Mouse (Mus musculus): ENCODE measurements around the gene Dixdc1. TPM values are rescaled to one million over a fixed set of nuclear protein-coding genes. Genes with fewer than 3 reads are reported as not detected.

The Dixdc1 gene
- total RNA-seq (2023) = under 1 TPM in 1 of 2 experiments, not detected in 1; 0.11 TPM

GRCm38 (mm10) chr9:50738914-50739870, at the start of gene Dixdc1:
TSS of gene Dixdc1 (minus strand) at chr9:50739517.

GRCm38 (mm10) chr9:50774991-50775612, 35.8 kb upstream of the Dixdc1 start, which contains the start of the genes Alg9 and 1110032A03Rik:
TSS of gene Alg9 (plus strand) at chr9:50775019.
TSS of gene 1110032A03Rik (minus strand) at chr9:50775520.

DNA sequence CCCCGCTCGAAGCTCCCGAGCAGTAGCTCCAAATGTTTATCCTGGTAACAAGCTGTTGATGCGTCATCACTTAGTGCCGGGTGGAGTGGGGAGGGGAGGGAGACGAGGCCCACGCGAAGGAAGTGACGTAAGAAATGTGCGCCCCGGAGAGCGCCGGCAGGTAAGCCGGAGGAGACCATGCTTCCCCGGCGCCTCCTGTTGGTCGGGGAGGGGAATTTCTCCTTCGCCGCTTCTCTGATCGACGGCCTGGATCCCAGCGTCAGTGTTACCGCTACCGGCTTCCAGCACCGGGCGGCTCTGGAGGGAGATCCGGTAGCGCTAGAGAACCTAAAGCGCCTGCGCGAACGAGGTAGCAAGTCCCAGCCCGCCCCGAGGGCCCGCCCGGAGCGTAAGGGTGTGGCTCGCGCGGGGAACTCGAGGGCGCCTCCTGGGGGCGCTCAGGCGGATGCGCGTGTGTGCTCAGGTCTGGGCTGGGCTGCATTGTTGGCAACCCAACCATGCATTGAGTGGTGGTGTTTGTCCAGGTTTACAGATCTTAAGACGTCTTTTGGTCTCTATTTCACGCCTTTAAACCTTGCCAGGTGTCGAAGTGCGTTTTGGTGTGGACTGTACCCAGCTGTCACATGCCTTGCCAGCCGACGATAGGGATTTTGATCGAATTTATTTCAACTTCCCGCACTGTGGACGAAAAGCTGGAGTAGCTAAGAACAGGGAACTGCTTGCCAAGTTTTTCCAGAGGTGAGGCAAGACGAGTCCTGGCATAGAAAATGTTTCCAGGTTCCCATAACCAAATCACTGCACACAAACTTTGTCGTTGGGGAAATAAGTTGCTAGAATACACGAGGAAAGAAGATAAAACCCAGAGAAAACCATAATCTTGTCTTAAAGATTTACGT, 29.0 kb upstream of the Dixdc1 start, which contains the start of gene Fdxacb1:
Gene Fdxacb1, plus strand, starts transcription at position 130 of the 896 bp plus-strand sequence.

DNA sequence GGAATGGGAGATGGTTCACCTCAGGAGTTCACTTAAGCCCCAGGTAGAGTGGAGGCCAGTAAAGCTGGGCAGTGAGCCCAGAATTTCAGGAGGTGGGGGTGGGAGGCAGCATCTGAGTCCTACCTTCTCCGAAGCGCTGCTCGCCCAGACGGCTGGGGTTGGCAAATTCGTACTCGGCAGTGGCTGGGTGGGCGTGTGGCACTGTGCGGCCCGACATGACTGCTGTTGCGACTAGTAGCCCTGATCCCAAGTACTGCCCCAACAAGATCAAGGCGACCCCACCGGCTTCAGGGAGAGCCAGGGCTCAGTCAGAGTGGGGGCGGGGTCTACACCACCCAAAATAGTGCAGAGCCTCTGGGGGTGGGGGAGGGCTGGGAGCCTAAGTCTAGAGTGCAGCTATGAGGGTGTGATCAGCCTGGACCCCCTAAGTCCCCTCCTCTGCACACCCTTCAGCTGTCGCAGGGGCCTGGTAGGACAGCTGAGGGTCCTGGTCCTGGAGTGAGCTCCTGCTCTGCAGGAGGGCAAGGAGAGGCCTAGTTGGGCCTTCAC, 12.8 kb upstream of the Dixdc1 start, which contains the start of gene Hspb2:
Gene Hspb2, minus strand, starts transcription at position 301 of the 549 bp plus-strand sequence.

DNA sequence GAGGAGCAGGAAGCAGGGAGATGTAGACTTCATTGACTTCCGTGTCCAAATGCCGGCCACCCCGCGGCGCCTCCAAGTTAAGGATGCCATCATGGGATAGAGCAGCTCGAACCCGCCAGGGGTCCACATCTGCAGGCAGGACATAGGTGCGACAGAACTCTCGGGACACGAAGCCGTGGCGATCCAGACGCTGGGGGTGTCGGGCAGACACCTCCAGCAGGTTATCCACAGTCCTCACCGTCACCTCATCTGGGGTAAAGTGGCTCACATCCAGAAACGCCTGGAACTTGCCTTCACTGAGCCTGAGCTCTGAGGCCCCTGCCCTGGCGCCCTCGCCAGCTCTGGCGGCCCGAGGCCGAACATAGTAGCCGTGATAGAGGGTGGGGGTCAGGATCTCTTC, 12.0 kb upstream of the Dixdc1 start, which contains the start of gene Cryab:
Gene Cryab, plus strand, starts transcription at position 3 of the 400 bp plus-strand sequence.

GRCm38 (mm10) chr9:50746214-50746677, 6.9 kb upstream of the Dixdc1 start, which contains the start of gene 2310030G06Rik:
TSS of gene 2310030G06Rik (minus strand) at chr9:50746536.

GRCm38 (mm10) chr9:50659392-50660217, 79.7 kb downstream of the Dixdc1 start, which contains the start of gene Dlat:
TSS of gene Dlat (minus strand) at chr9:50659780.

DNA sequence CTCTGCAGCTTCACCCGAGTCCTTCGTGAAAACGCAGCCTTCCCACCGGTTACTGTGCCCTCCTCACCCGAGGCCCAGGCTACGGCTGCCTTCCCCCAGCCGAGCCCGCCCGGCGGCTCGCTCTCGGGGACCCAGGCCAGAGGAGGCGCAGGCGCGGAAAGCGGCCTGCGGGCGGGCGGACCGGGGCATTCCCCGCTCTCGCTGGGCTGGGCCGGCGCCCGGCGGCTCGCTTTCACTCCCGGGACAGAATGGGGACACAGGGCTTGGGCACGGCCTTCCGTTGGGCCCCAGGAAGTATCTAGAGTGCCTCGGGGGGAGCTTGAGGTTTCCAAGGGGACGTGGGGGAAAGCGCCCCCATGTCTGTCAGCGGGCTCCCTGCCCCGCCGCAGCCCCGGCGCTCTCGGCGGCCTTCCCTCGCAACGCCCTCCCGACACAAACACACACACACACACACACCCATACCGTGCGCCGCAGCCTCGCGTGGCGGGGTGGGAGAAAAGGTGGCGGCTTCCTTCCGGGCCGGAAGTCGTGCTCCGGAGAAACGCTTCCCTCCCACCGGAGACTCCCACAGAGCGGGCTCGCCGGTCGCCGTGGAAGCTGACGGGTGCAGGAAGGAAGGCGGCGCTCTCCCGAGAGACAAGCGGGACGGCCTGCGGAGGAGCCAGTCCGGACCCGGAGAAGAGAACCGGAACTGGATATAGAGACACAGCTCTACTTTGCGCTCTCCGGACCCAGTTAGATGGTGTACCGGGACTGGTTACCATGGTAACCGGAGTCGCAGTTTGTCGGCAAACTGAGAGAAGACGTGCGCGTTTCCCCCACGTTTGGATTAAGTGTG, 122.3 kb downstream of the Dixdc1 start, which contains the start of the genes Pih1d2 and Nkapd1:
Gene Pih1d2, plus strand, starts transcription at position 556 of the 838 bp plus-strand sequence.
Gene Nkapd1, minus strand, starts transcription at position 699 of the 838 bp plus-strand sequence.

Other genes starting within 250 kb of the Dixdc1 start
- gene Plet1, start 245.0 kb downstream of the Dixdc1 start, total RNA-seq (2023) = not detected
- 10 to 100 TPM; 44.5 to 47.3 TPM for gene Pts, start 210.8 kb downstream of the Dixdc1 start, total RNA-seq (2023)
- gene Il18, start 184.7 kb downstream of the Dixdc1 start, total RNA-seq (2023) = 1 to 10 TPM; 4.3 to 5.3 TPM
- gene Bco2, start 184.3 kb downstream of the Dixdc1 start, total RNA-seq (2023) = 1 to 10 TPM in 1 of 2 experiments, under 1 TPM in 1; 0.99 to 1.1 TPM
- under 1 TPM in 1 of 2 experiments, not detected in 1; 0.39 TPM for gene Tex12, start 178.2 kb downstream of the Dixdc1 start, total RNA-seq (2023)
- gene Sdhd, start 135.7 kb downstream of the Dixdc1 start, total RNA-seq (2023) = 10 to 100 TPM; 76.6 to 86.2 TPM
- 10 to 100 TPM; 48.7 to 53.5 TPM for gene Timm8b, start 135.6 kb downstream of the Dixdc1 start, total RNA-seq (2023)
- under 1 TPM; 0.42 to 0.90 TPM for gene Pih1d2, start 122.2 kb downstream of the Dixdc1 start, total RNA-seq (2023)
- gene Nkapd1, start 122.1 kb downstream of the Dixdc1 start, total RNA-seq (2023) = 10 to 100 TPM; 10.8 to 12.4 TPM
- gene Dlat, start 79.7 kb downstream of the Dixdc1 start, total RNA-seq (2023) = 10 to 100 TPM; 18.8 to 21.4 TPM
- not detected for gene 2310030G06Rik, start 7.0 kb upstream of the Dixdc1 start, total RNA-seq (2023)
- gene Cryab, start 11.8 kb upstream of the Dixdc1 start, total RNA-seq (2023) = 1 to 10 TPM; 2.3 to 2.7 TPM
- not detected for gene Hspb2, start 12.8 kb upstream of the Dixdc1 start, total RNA-seq (2023)
- 1 to 10 TPM; 4.6 to 6.4 TPM for gene Fdxacb1, start 28.7 kb upstream of the Dixdc1 start, total RNA-seq (2023)
- gene Alg9, start 35.5 kb upstream of the Dixdc1 start, total RNA-seq (2023) = 10 to 100 TPM; 11.2 to 13.2 TPM
- 10 to 100 TPM; 11.1 to 17.2 TPM for gene 1110032A03Rik, start 36.0 kb upstream of the Dixdc1 start, total RNA-seq (2023)
- 10 to 100 TPM; 24.7 to 25.1 TPM for gene Ppp2r1b, start 105.8 kb upstream of the Dixdc1 start, total RNA-seq (2023)